Mouse (Mus musculus): ENCODE results near the gene Misp. TPM values are rescaled to one million over a fixed set of nuclear protein-coding genes. Genes with fewer than 3 reads are reported as not detected.

Misp gene
- polyA plus RNA-seq, 1 experiment from 2014 or later = 0.73 TPM

GRCm38 (mm10) chr10:79853392-79853791, 32.6 kb downstream of the Misp start:
- peak overlapping the region; percentile 86 for H3K9ac ChIP-seq (ENCODE audit: low read depth, low read length)
- H3K27me3 ChIP-seq (ENCODE audit: control insufficient read depth, insufficient read depth, low read depth, low read length) = no peaks in the 10 kb centered on the region
- no peaks in the 10 kb centered on the region for H3K9me3 ChIP-seq (replicated peaks; ENCODE audit: control insufficient read depth, low read length, poor library complexity, severe bottlenecking)
- peak; percentile 16; the same call in 1 of the 2 replicates for ATAC-seq
- no peaks in the 10 kb centered on the region for H3K36me3 ChIP-seq (ENCODE audit: control insufficient read depth, insufficient read depth, low read length)
- peak overlapping the region; percentile 96 for H3K27ac ChIP-seq (ENCODE audit: low read length)
- peak overlapping the region; percentile 91 for H3K4me2 ChIP-seq (ENCODE audit: low read length)
- H3K4me1 ChIP-seq (ENCODE audit: control insufficient read depth, insufficient read depth, low read length) = peaks cover 52% of the 10 kb centered on the region
- H3K4me3 ChIP-seq (ENCODE audit: low read depth, low read length) = peak overlapping the region; percentile 83
- WGBS = 2% methylated on average over 15 of the region's 15 CpGs

- peaks cover 55% of the 10 kb centered on the region for H3K4me1 ChIP-seq (ENCODE audit: control insufficient read depth, insufficient read depth, low read length)
- WGBS = under 1% methylated on average over 75 of the region's 75 CpGs
- ATAC-seq = peak; percentile 95
- no peaks in the 10 kb centered on the region for H3K27me3 ChIP-seq (ENCODE audit: control insufficient read depth, insufficient read depth, low read depth, low read length)
- peak within 1 kb of the TSS; percentile 83 for H3K4me3 ChIP-seq (ENCODE audit: low read depth, low read length)
- H3K27ac ChIP-seq (ENCODE audit: low read length) = peak within 1 kb of the TSS; percentile 100
- peak within 1 kb of the TSS; percentile 95 for H3K9ac ChIP-seq (ENCODE audit: low read depth, low read length)
- H3K9me3 ChIP-seq (replicated peaks; ENCODE audit: control insufficient read depth, low read length, poor library complexity, severe bottlenecking) = no peaks in the 10 kb centered on the region
- H3K4me2 ChIP-seq (ENCODE audit: low read length) = peak within 1 kb of the TSS; percentile 98
- H3K36me3 ChIP-seq (ENCODE audit: control insufficient read depth, insufficient read depth, low read length) = peaks cover under 1% of the 10 kb centered on the region
Measured at GRCm38 (mm10) chr10:79853860-79854795, 33.3 kb downstream of the Misp start, which contains the start of gene Ptbp1. Gene Ptbp1 (plus strand): TSS chr10:79854427.

- H3K27me3 ChIP-seq (ENCODE audit: control insufficient read depth, insufficient read depth, low read depth, low read length) = no peaks in the 10 kb centered on the region
- ATAC-seq = peak; percentile 44
- peak overlapping the region; percentile 95 for H3K9ac ChIP-seq (ENCODE audit: low read depth, low read length)
- H3K9me3 ChIP-seq (replicated peaks; ENCODE audit: control insufficient read depth, low read length, poor library complexity, severe bottlenecking) = no peaks in the 10 kb centered on the region
- peak overlapping the region; percentile 83 for H3K4me3 ChIP-seq (ENCODE audit: low read depth, low read length)
- peak overlapping the region; percentile 100 for H3K27ac ChIP-seq (ENCODE audit: low read length)
- peak overlapping the region; percentile 98 for H3K4me2 ChIP-seq (ENCODE audit: low read length)
- peaks cover 55% of the 10 kb centered on the region for H3K4me1 ChIP-seq (ENCODE audit: control insufficient read depth, insufficient read depth, low read length)
- H3K36me3 ChIP-seq (ENCODE audit: control insufficient read depth, insufficient read depth, low read length) = peaks cover 9% of the 10 kb centered on the region
- WGBS = under 1% methylated on average over 76 of the region's 83 CpGs
Measured at GRCm38 (mm10) chr10:79854801-79855541, 34.2 kb downstream of the Misp start.

GRCm38 (mm10) chr10:79855558-79856184, 34.9 kb downstream of the Misp start:
- H3K36me3 ChIP-seq (ENCODE audit: control insufficient read depth, insufficient read depth, low read length) = peaks cover 16% of the 10 kb centered on the region
- H3K27me3 ChIP-seq (ENCODE audit: control insufficient read depth, insufficient read depth, low read depth, low read length) = no peaks in the 10 kb centered on the region
- peaks cover 55% of the 10 kb centered on the region for H3K4me1 ChIP-seq (ENCODE audit: control insufficient read depth, insufficient read depth, low read length)
- peak overlapping the region; percentile 100 for H3K27ac ChIP-seq (ENCODE audit: low read length)
- H3K4me3 ChIP-seq (ENCODE audit: low read depth, low read length) = peak overlapping the region; percentile 83
- 4% methylated on average over 10 of the region's 10 CpGs for WGBS
- peak overlapping the region; percentile 98 for H3K4me2 ChIP-seq (ENCODE audit: low read length)
- peak overlapping the region; percentile 95 for H3K9ac ChIP-seq (ENCODE audit: low read depth, low read length)
- no peak for ATAC-seq
- no peaks in the 10 kb centered on the region for H3K9me3 ChIP-seq (replicated peaks; ENCODE audit: control insufficient read depth, low read length, poor library complexity, severe bottlenecking)

- peak overlapping the region; percentile 98 for H3K4me2 ChIP-seq (ENCODE audit: low read length)
- H3K9me3 ChIP-seq (replicated peaks; ENCODE audit: control insufficient read depth, low read length, poor library complexity, severe bottlenecking) = no peaks in the 10 kb centered on the region
- H3K4me1 ChIP-seq (ENCODE audit: control insufficient read depth, insufficient read depth, low read length) = peaks cover 53% of the 10 kb centered on the region
- ATAC-seq = no peak
- WGBS = 42% methylated on average over 6 of the region's 6 CpGs
- peak overlapping the region; percentile 95 for H3K9ac ChIP-seq (ENCODE audit: low read depth, low read length)
- peak overlapping the region; percentile 83 for H3K4me3 ChIP-seq (ENCODE audit: low read depth, low read length)
- peaks cover 22% of the 10 kb centered on the region for H3K36me3 ChIP-seq (ENCODE audit: control insufficient read depth, insufficient read depth, low read length)
- no peak overlapping the region for H3K27ac ChIP-seq (ENCODE audit: low read length)
- H3K27me3 ChIP-seq (ENCODE audit: control insufficient read depth, insufficient read depth, low read depth, low read length) = no peaks in the 10 kb centered on the region
Measured at GRCm38 (mm10) chr10:79856280-79856679, 35.5 kb downstream of the Misp start.

GRCm38 (mm10) chr10:79856704-79857451, 36.1 kb downstream of the Misp start:
- Histone ChIP-seq H3K27ac (ENCODE audit: low read length) (no peak overlapping the region; the same call in 1 of the 2 replicates), H3K4me2 (ENCODE audit: low read length) (peak overlapping the region; percentile 98), H3K4me1 (ENCODE audit: control insufficient read depth, insufficient read depth, low read length) (peaks cover 47% of the 10 kb centered on the region), H3K4me3 (ENCODE audit: low read depth, low read length) (peak overlapping the region; percentile 83), H3K27me3 (ENCODE audit: control insufficient read depth, insufficient read depth, low read depth, low read length) (no peaks in the 10 kb centered on the region), H3K9me3 (replicated peaks; ENCODE audit: control insufficient read depth, low read length, poor library complexity, severe bottlenecking) (no peaks in the 10 kb centered on the region), H3K9ac (ENCODE audit: low read depth, low read length) (peak overlapping the region; percentile 95), H3K36me3 (ENCODE audit: control insufficient read depth, insufficient read depth, low read length) (peaks cover 27% of the 10 kb centered on the region)
- no peak for ATAC-seq
- 56% methylated on average over 7 of the region's 7 CpGs for WGBS

GRCm38 (mm10) chr10:79857452-79857811, 36.6 kb downstream of the Misp start:
- H3K27me3 ChIP-seq (ENCODE audit: control insufficient read depth, insufficient read depth, low read depth, low read length) = no peaks in the 10 kb centered on the region
- WGBS = 36% methylated on average over 4 of the region's 4 CpGs
- H3K4me3 ChIP-seq (ENCODE audit: low read depth, low read length) = peak overlapping the region; percentile 83
- peak overlapping the region; percentile 47; the same call in 1 of the 2 replicates for H3K9ac ChIP-seq (ENCODE audit: low read depth, low read length)
- peak overlapping the region; percentile 98 for H3K4me2 ChIP-seq (ENCODE audit: low read length)
- H3K36me3 ChIP-seq (ENCODE audit: control insufficient read depth, insufficient read depth, low read length) = peaks cover 31% of the 10 kb centered on the region
- no peak for ATAC-seq
- peaks cover 42% of the 10 kb centered on the region for H3K4me1 ChIP-seq (ENCODE audit: control insufficient read depth, insufficient read depth, low read length)
- H3K9me3 ChIP-seq (replicated peaks; ENCODE audit: control insufficient read depth, low read length, poor library complexity, severe bottlenecking) = no peaks in the 10 kb centered on the region
- peak overlapping the region; percentile 31 for H3K27ac ChIP-seq (ENCODE audit: low read length)

- Histone ChIP-seq H3K27me3 (ENCODE audit: control insufficient read depth, insufficient read depth, low read depth, low read length) (no peaks in the 10 kb centered on the region), H3K4me2 (ENCODE audit: low read length) (peak overlapping the region; percentile 98), H3K4me3 (ENCODE audit: low read depth, low read length) (no peak overlapping the region), H3K9ac (ENCODE audit: low read depth, low read length) (peak overlapping the region; percentile 47; the same call in 1 of the 2 replicates), H3K36me3 (ENCODE audit: control insufficient read depth, insufficient read depth, low read length) (peaks cover 35% of the 10 kb centered on the region), H3K9me3 (replicated peaks; ENCODE audit: control insufficient read depth, low read length, poor library complexity, severe bottlenecking) (no peaks in the 10 kb centered on the region), H3K4me1 (ENCODE audit: control insufficient read depth, insufficient read depth, low read length) (peaks cover 37% of the 10 kb centered on the region), H3K27ac (ENCODE audit: low read length) (peak overlapping the region; percentile 31)
- 75% methylated on average over 2 of the region's 2 CpGs for WGBS
- no peak for ATAC-seq
Measured at GRCm38 (mm10) chr10:79857894-79858293, 37.1 kb downstream of the Misp start.
